Mouse (Mus musculus): Measurements from ENCODE around the gene Brpf3. TPM values are rescaled to one million over a fixed set of nuclear protein-coding genes. Genes with fewer than 3 reads are reported as not detected.

Gene Brpf3
- polyA plus RNA-seq, 1 experiment: 63.1 TPM

GRCm38 (mm10) chr17:28874825-28875224 is 73.9 kb downstream of the Brpf3 start:
- DNase-seq: no peak
- no peaks in the 10 kb centered on the region; the same call in 1 of the 2 replicates for H3K4me1 ChIP-seq (replicated peaks; ENCODE audit: control insufficient read depth, insufficient read depth, low read length)
- H3K4me3 ChIP-seq (ENCODE audit: control insufficient read depth, insufficient read depth, low read length): no peak overlapping the region
- H3K27ac ChIP-seq (ENCODE audit: control insufficient read depth, insufficient read depth, low read length): no peak overlapping the region
- no peaks in the 10 kb centered on the region for H3K36me3 ChIP-seq (ENCODE audit: control insufficient read depth, insufficient read depth, low read length)
- WGBS: 60% methylated on average over 7 of the region's 7 CpGs
- no peaks in the 10 kb centered on the region for H3K27me3 ChIP-seq (ENCODE audit: control insufficient read depth, insufficient read depth, low read length)
- TF ChIP-seq CTCF (IDR thresholded peaks at IDR 0.05; ENCODE audit: borderline replicate concordance, control insufficient read depth, extremely low read depth, insufficient read depth, low read length, poor library complexity) (no peak), POLR2A (IDR thresholded peaks at IDR 0.05; ENCODE audit: control insufficient read depth, extremely low read depth, insufficient read depth, low read length, poor library complexity) (no peak)

- no peaks in the 10 kb centered on the region for H3K36me3 ChIP-seq (ENCODE audit: control insufficient read depth, insufficient read depth, low read length)
- WGBS: 96% methylated on average over 8 of the region's 8 CpGs
- no peaks in the 10 kb centered on the region for H3K27me3 ChIP-seq (ENCODE audit: control insufficient read depth, insufficient read depth, low read length)
- no peaks in the 10 kb centered on the region; the same call in 1 of the 2 replicates for H3K4me1 ChIP-seq (replicated peaks; ENCODE audit: control insufficient read depth, insufficient read depth, low read length)
- no peak for TF ChIP-seq CTCF (IDR thresholded peaks at IDR 0.05; ENCODE audit: borderline replicate concordance, control insufficient read depth, extremely low read depth, insufficient read depth, low read length, poor library complexity)
- H3K27ac ChIP-seq (ENCODE audit: control insufficient read depth, insufficient read depth, low read length): no peak overlapping the region
- DNase-seq: no peak
- H3K4me3 ChIP-seq (ENCODE audit: control insufficient read depth, insufficient read depth, low read length): no peak overlapping the region
These were observed 74.4 kb downstream of the Brpf3 start for GRCm38 (mm10) chr17:28875316-28875715.

- WGBS: 89% methylated on average over 5 of the region's 5 CpGs
- H3K27ac ChIP-seq (ENCODE audit: control insufficient read depth, insufficient read depth, low read length): no peak overlapping the region
- no peak overlapping the region for H3K4me3 ChIP-seq (ENCODE audit: control insufficient read depth, insufficient read depth, low read length)
- TF ChIP-seq CTCF (IDR thresholded peaks at IDR 0.05; ENCODE audit: borderline replicate concordance, control insufficient read depth, extremely low read depth, insufficient read depth, low read length, poor library complexity) (no peak), POLR2A (IDR thresholded peaks at IDR 0.05; ENCODE audit: control insufficient read depth, extremely low read depth, insufficient read depth, low read length, poor library complexity) (no peak)
- no peak for DNase-seq
- H3K36me3 ChIP-seq (ENCODE audit: control insufficient read depth, insufficient read depth, low read length): no peaks in the 10 kb centered on the region
- H3K27me3 ChIP-seq (ENCODE audit: control insufficient read depth, insufficient read depth, low read length): no peaks in the 10 kb centered on the region
- H3K4me1 ChIP-seq (replicated peaks; ENCODE audit: control insufficient read depth, insufficient read depth, low read length): no peaks in the 10 kb centered on the region; the same call in 1 of the 2 replicates
These were observed 75.4 kb downstream of the Brpf3 start for GRCm38 (mm10) chr17:28876331-28876730.

GRCm38 (mm10) chr17:28876821-28877220 is 75.9 kb downstream of the Brpf3 start:
- H3K27ac ChIP-seq (ENCODE audit: control insufficient read depth, insufficient read depth, low read length): no peak overlapping the region
- no peak overlapping the region for H3K4me3 ChIP-seq (ENCODE audit: control insufficient read depth, insufficient read depth, low read length)
- 26% methylated on average over 19 of the region's 19 CpGs for WGBS
- no peaks in the 10 kb centered on the region for H3K36me3 ChIP-seq (ENCODE audit: control insufficient read depth, insufficient read depth, low read length)
- DNase-seq: peak; percentile 26
- no peaks in the 10 kb centered on the region; the same call in 1 of the 2 replicates for H3K4me1 ChIP-seq (replicated peaks; ENCODE audit: control insufficient read depth, insufficient read depth, low read length)
- H3K27me3 ChIP-seq (ENCODE audit: control insufficient read depth, insufficient read depth, low read length): no peaks in the 10 kb centered on the region
- peak; percentile 66; the same call in 1 of the 2 replicates for TF ChIP-seq CTCF (IDR thresholded peaks at IDR 0.05; ENCODE audit: borderline replicate concordance, control insufficient read depth, extremely low read depth, insufficient read depth, low read length, poor library complexity)
- no peak for TF ChIP-seq POLR2A (IDR thresholded peaks at IDR 0.05; ENCODE audit: control insufficient read depth, extremely low read depth, insufficient read depth, low read length, poor library complexity)

DNA sequence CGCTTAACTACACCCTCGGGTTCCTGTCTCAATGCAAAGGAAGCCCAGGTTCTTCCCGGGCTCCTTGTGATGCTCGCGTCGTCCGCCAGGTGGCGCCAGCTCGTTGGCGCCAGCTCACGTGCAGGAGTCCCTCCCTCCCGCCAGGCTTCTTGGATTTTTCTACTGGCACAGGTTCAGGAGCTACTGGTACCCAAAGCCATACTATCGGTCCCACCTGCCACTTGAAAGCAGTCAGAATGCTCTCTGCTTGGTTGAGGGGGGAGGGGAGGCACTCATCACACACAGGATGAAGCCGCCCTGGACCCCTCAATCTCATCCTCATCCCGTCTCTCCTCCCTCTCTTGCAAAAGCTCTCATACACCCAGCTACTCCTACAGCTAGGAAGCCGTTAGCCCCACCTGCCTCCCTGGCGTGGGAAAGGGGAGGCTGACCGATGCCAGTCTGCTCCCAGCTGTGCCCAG is 79.1 kb downstream of the Brpf3 start:
- TF ChIP-seq POLR2A (IDR thresholded peaks at IDR 0.05; ENCODE audit: control insufficient read depth, extremely low read depth, insufficient read depth, low read length, poor library complexity) (no peak), CTCF (IDR thresholded peaks at IDR 0.05; ENCODE audit: borderline replicate concordance, control insufficient read depth, extremely low read depth, insufficient read depth, low read length, poor library complexity) (peak; percentile 98)
- H3K4me3 ChIP-seq (ENCODE audit: control insufficient read depth, insufficient read depth, low read length): no peak overlapping the region
- H3K36me3 ChIP-seq (ENCODE audit: control insufficient read depth, insufficient read depth, low read length): no peaks in the 10 kb centered on the region
- H3K27ac ChIP-seq (ENCODE audit: control insufficient read depth, insufficient read depth, low read length): no peak overlapping the region
- no peaks in the 10 kb centered on the region for H3K27me3 ChIP-seq (ENCODE audit: control insufficient read depth, insufficient read depth, low read length)
- peak; percentile 82 for DNase-seq
- WGBS: 20% methylated on average over 18 of the region's 18 CpGs
- peaks cover 17% of the 10 kb centered on the region for H3K4me1 ChIP-seq (replicated peaks; ENCODE audit: control insufficient read depth, insufficient read depth, low read length)

GRCm38 (mm10) chr17:28882316-28882715 is 81.4 kb downstream of the Brpf3 start:
- Histone ChIP-seq H3K4me1 (replicated peaks; ENCODE audit: control insufficient read depth, insufficient read depth, low read length) (peaks cover 17% of the 10 kb centered on the region), H3K27ac (ENCODE audit: control insufficient read depth, insufficient read depth, low read length) (no peak overlapping the region), H3K4me3 (ENCODE audit: control insufficient read depth, insufficient read depth, low read length) (no peak overlapping the region), H3K27me3 (ENCODE audit: control insufficient read depth, insufficient read depth, low read length) (no peaks in the 10 kb centered on the region), H3K36me3 (ENCODE audit: control insufficient read depth, insufficient read depth, low read length) (no peaks in the 10 kb centered on the region)
- WGBS: 4% methylated on average over 12 of the region's 12 CpGs
- no peak for TF ChIP-seq CTCF (IDR thresholded peaks at IDR 0.05; ENCODE audit: borderline replicate concordance, control insufficient read depth, extremely low read depth, insufficient read depth, low read length, poor library complexity)
- TF ChIP-seq POLR2A (IDR thresholded peaks at IDR 0.05; ENCODE audit: control insufficient read depth, extremely low read depth, insufficient read depth, low read length, poor library complexity): no peak
- DNase-seq: peak; percentile 78

DNA sequence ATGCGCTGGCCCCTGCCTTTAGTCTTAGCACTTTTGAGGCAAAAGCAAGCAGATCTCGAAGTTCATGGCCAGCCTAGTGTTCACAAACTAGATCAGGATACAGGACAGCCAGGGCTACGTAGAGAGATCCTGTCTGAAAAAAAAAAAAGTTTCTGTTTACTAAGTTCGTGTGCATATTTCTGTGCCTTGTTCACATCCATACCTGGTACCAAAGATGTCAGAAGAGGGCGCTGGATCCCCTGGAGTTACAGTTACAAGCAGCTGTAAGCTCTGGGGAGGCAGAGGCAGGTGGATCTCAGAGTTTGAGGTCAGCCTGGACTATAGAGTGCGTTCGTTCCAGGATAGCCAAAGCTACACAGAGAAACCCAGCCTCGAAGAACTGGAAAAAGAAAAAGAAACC is 81.9 kb downstream of the Brpf3 start:
- H3K36me3 ChIP-seq (ENCODE audit: control insufficient read depth, insufficient read depth, low read length): no peaks in the 10 kb centered on the region
- DNase-seq: no peak
- no peaks in the 10 kb centered on the region for H3K27me3 ChIP-seq (ENCODE audit: control insufficient read depth, insufficient read depth, low read length)
- no peak for TF ChIP-seq POLR2A (IDR thresholded peaks at IDR 0.05; ENCODE audit: control insufficient read depth, extremely low read depth, insufficient read depth, low read length, poor library complexity)
- TF ChIP-seq CTCF (IDR thresholded peaks at IDR 0.05; ENCODE audit: borderline replicate concordance, control insufficient read depth, extremely low read depth, insufficient read depth, low read length, poor library complexity): no peak
- no peak overlapping the region for H3K4me3 ChIP-seq (ENCODE audit: control insufficient read depth, insufficient read depth, low read length)
- 48% methylated on average over 8 of the region's 8 CpGs for WGBS
- H3K27ac ChIP-seq (ENCODE audit: control insufficient read depth, insufficient read depth, low read length): no peak overlapping the region
- peaks cover 17% of the 10 kb centered on the region for H3K4me1 ChIP-seq (replicated peaks; ENCODE audit: control insufficient read depth, insufficient read depth, low read length)

Measured in thymus, adult 2 months (tissue).